Mouse (Mus musculus): ENCODE measurements at regions not wholly inside any gene's neighbourhood (a gene's known extent, or its start where the extent isn't known, plus 50 kb on each side); places are given as distances from the start of the nearest gene placed in this dataset.

- Histone ChIP-seq H3K36me3 (ENCODE audit: control insufficient read depth, insufficient read depth) (no peaks in the 10 kb centered on the region), H3K4me2 (ENCODE audit: low read length) (no peak overlapping the region), H3K27ac (ENCODE audit: low read length) (no peak overlapping the region), H3K9me3 (ENCODE audit: control insufficient read depth, low read length) (no peaks in the 10 kb centered on the region), H3K27me3 (replicated peaks; ENCODE audit: control insufficient read depth, insufficient read depth, low read length) (no peaks in the 10 kb centered on the region), H3K9ac (replicated peaks; ENCODE audit: low read depth, low read length) (no peak overlapping the region), H3K4me3 (replicated peaks; ENCODE audit: low read length) (no peak overlapping the region), H3K4me1 (replicated peaks; ENCODE audit: control insufficient read depth, insufficient read depth, low read length) (peaks cover 4% of the 10 kb centered on the region)
- no peak for ATAC-seq
- WGBS, result 32% methylated on average over 12 of the region's 12 CpGs
Measured at GRCm38 (mm10) chr7:40680567-40680966, 217.6 kb upstream of the Vstm2b start.

GRCm38 (mm10) chr7:40680993-40681392 lies 217.1 kb upstream of the Vstm2b start:
- Histone ChIP-seq H3K4me1 (replicated peaks; ENCODE audit: control insufficient read depth, insufficient read depth, low read length) (peaks cover 4% of the 10 kb centered on the region), H3K9ac (replicated peaks; ENCODE audit: low read depth, low read length) (no peak overlapping the region), H3K36me3 (ENCODE audit: control insufficient read depth, insufficient read depth) (no peaks in the 10 kb centered on the region), H3K9me3 (ENCODE audit: control insufficient read depth, low read length) (no peaks in the 10 kb centered on the region), H3K27ac (ENCODE audit: low read length) (no peak overlapping the region), H3K27me3 (replicated peaks; ENCODE audit: control insufficient read depth, insufficient read depth, low read length) (no peaks in the 10 kb centered on the region), H3K4me3 (replicated peaks; ENCODE audit: low read length) (no peak overlapping the region), H3K4me2 (ENCODE audit: low read length) (no peak overlapping the region)
- peak; percentile 36; the same call in 1 of the 2 replicates for ATAC-seq
- 21% methylated on average over 6 of the region's 6 CpGs for WGBS

GRCm38 (mm10) chr7:40683176-40683575 lies 215.0 kb upstream of the Vstm2b start:
- Histone ChIP-seq H3K4me1 (replicated peaks; ENCODE audit: control insufficient read depth, insufficient read depth, low read length) (peaks cover 4% of the 10 kb centered on the region), H3K9ac (replicated peaks; ENCODE audit: low read depth, low read length) (no peak overlapping the region), H3K27ac (ENCODE audit: low read length) (no peak overlapping the region), H3K4me3 (replicated peaks; ENCODE audit: low read length) (no peak overlapping the region), H3K4me2 (ENCODE audit: low read length) (no peak overlapping the region), H3K27me3 (replicated peaks; ENCODE audit: control insufficient read depth, insufficient read depth, low read length) (no peaks in the 10 kb centered on the region), H3K36me3 (ENCODE audit: control insufficient read depth, insufficient read depth) (no peaks in the 10 kb centered on the region), H3K9me3 (ENCODE audit: control insufficient read depth, low read length) (no peaks in the 10 kb centered on the region)
- WGBS, result 55% methylated on average over 1 of the region's 1 CpGs
- no peak for ATAC-seq

GRCm38 (mm10) chr7:40683641-40684040 lies 214.5 kb upstream of the Vstm2b start:
- Histone ChIP-seq H3K36me3 (ENCODE audit: control insufficient read depth, insufficient read depth) (no peaks in the 10 kb centered on the region), H3K4me1 (replicated peaks; ENCODE audit: control insufficient read depth, insufficient read depth, low read length) (peaks cover 4% of the 10 kb centered on the region), H3K9me3 (ENCODE audit: control insufficient read depth, low read length) (no peaks in the 10 kb centered on the region), H3K4me3 (replicated peaks; ENCODE audit: low read length) (no peak overlapping the region), H3K27ac (ENCODE audit: low read length) (no peak overlapping the region), H3K4me2 (ENCODE audit: low read length) (no peak overlapping the region), H3K27me3 (replicated peaks; ENCODE audit: control insufficient read depth, insufficient read depth, low read length) (no peaks in the 10 kb centered on the region), H3K9ac (replicated peaks; ENCODE audit: low read depth, low read length) (no peak overlapping the region)
- WGBS, result 49% methylated on average over 3 of the region's 3 CpGs
- no peak for ATAC-seq

GRCm38 (mm10) chr7:40687005-40687404 lies 211.1 kb upstream of the Vstm2b start:
- H3K36me3 ChIP-seq (ENCODE audit: control insufficient read depth, insufficient read depth), result no peaks in the 10 kb centered on the region
- no peaks in the 10 kb centered on the region for H3K27me3 ChIP-seq (replicated peaks; ENCODE audit: control insufficient read depth, insufficient read depth, low read length)
- H3K9me3 ChIP-seq (ENCODE audit: control insufficient read depth, low read length), result no peaks in the 10 kb centered on the region
- no peak overlapping the region for H3K27ac ChIP-seq (ENCODE audit: low read length)
- no peak overlapping the region for H3K4me2 ChIP-seq (ENCODE audit: low read length)
- no peak overlapping the region for H3K9ac ChIP-seq (replicated peaks; ENCODE audit: low read depth, low read length)
- ATAC-seq, result no peak
- H3K4me1 ChIP-seq (replicated peaks; ENCODE audit: control insufficient read depth, insufficient read depth, low read length), result no peaks in the 10 kb centered on the region
- H3K4me3 ChIP-seq (replicated peaks; ENCODE audit: low read length), result no peak overlapping the region
- 96% methylated on average over 3 of the region's 3 CpGs for WGBS

GRCm38 (mm10) chr7:40688546-40688945 lies 209.6 kb upstream of the Vstm2b start:
- H3K9ac ChIP-seq (replicated peaks; ENCODE audit: low read depth, low read length), result no peak overlapping the region
- H3K36me3 ChIP-seq (ENCODE audit: control insufficient read depth, insufficient read depth), result no peaks in the 10 kb centered on the region
- H3K4me3 ChIP-seq (replicated peaks; ENCODE audit: low read length), result no peak overlapping the region
- H3K4me2 ChIP-seq (ENCODE audit: low read length), result no peak overlapping the region
- no peaks in the 10 kb centered on the region for H3K27me3 ChIP-seq (replicated peaks; ENCODE audit: control insufficient read depth, insufficient read depth, low read length)
- WGBS, result 88% methylated on average over 4 of the region's 4 CpGs
- H3K9me3 ChIP-seq (ENCODE audit: control insufficient read depth, low read length), result no peaks in the 10 kb centered on the region
- H3K4me1 ChIP-seq (replicated peaks; ENCODE audit: control insufficient read depth, insufficient read depth, low read length), result no peaks in the 10 kb centered on the region
- no peak overlapping the region for H3K27ac ChIP-seq (ENCODE audit: low read length)
- ATAC-seq, result no peak

- WGBS, result 35% methylated on average over 5 of the region's 5 CpGs
- Histone ChIP-seq H3K27ac (ENCODE audit: low read length) (no peak overlapping the region), H3K9ac (replicated peaks; ENCODE audit: low read depth, low read length) (no peak overlapping the region), H3K27me3 (replicated peaks; ENCODE audit: control insufficient read depth, insufficient read depth, low read length) (no peaks in the 10 kb centered on the region), H3K4me1 (replicated peaks; ENCODE audit: control insufficient read depth, insufficient read depth, low read length) (no peaks in the 10 kb centered on the region), H3K36me3 (ENCODE audit: control insufficient read depth, insufficient read depth) (no peaks in the 10 kb centered on the region), H3K4me3 (replicated peaks; ENCODE audit: low read length) (no peak overlapping the region), H3K4me2 (ENCODE audit: low read length) (no peak overlapping the region), H3K9me3 (ENCODE audit: control insufficient read depth, low read length) (no peaks in the 10 kb centered on the region)
- peak; percentile 55 for ATAC-seq
Measured at GRCm38 (mm10) chr7:40693755-40694154, 204.4 kb upstream of the Vstm2b start.

GRCm38 (mm10) chr7:40697551-40697950 lies 200.6 kb upstream of the Vstm2b start:
- Histone ChIP-seq H3K36me3 (ENCODE audit: control insufficient read depth, insufficient read depth) (no peaks in the 10 kb centered on the region), H3K9me3 (ENCODE audit: control insufficient read depth, low read length) (no peaks in the 10 kb centered on the region), H3K27me3 (replicated peaks; ENCODE audit: control insufficient read depth, insufficient read depth, low read length) (no peaks in the 10 kb centered on the region), H3K27ac (ENCODE audit: low read length) (no peak overlapping the region), H3K9ac (replicated peaks; ENCODE audit: low read depth, low read length) (no peak overlapping the region), H3K4me2 (ENCODE audit: low read length) (no peak overlapping the region), H3K4me1 (replicated peaks; ENCODE audit: control insufficient read depth, insufficient read depth, low read length) (no peaks in the 10 kb centered on the region), H3K4me3 (replicated peaks; ENCODE audit: low read length) (no peak overlapping the region)
- 75% methylated on average over 8 of the region's 8 CpGs for WGBS
- ATAC-seq, result no peak

GRCm38 (mm10) chr7:40698309-40698708 lies 199.8 kb upstream of the Vstm2b start:
- no peak for ATAC-seq
- Histone ChIP-seq H3K4me2 (ENCODE audit: low read length) (no peak overlapping the region), H3K27me3 (replicated peaks; ENCODE audit: control insufficient read depth, insufficient read depth, low read length) (no peaks in the 10 kb centered on the region), H3K9ac (replicated peaks; ENCODE audit: low read depth, low read length) (no peak overlapping the region), H3K36me3 (ENCODE audit: control insufficient read depth, insufficient read depth) (no peaks in the 10 kb centered on the region), H3K4me3 (replicated peaks; ENCODE audit: low read length) (no peak overlapping the region), H3K4me1 (replicated peaks; ENCODE audit: control insufficient read depth, insufficient read depth, low read length) (no peaks in the 10 kb centered on the region), H3K27ac (ENCODE audit: low read length) (no peak overlapping the region), H3K9me3 (ENCODE audit: control insufficient read depth, low read length) (no peaks in the 10 kb centered on the region)
- WGBS, result 71% methylated on average over 3 of the region's 3 CpGs

GRCm38 (mm10) chr7:40699633-40700032 lies 198.5 kb upstream of the Vstm2b start:
- WGBS, result 71% methylated on average over 1 of the region's 1 CpGs
- Histone ChIP-seq H3K36me3 (ENCODE audit: control insufficient read depth, insufficient read depth) (no peaks in the 10 kb centered on the region), H3K4me1 (replicated peaks; ENCODE audit: control insufficient read depth, insufficient read depth, low read length) (no peaks in the 10 kb centered on the region), H3K9ac (replicated peaks; ENCODE audit: low read depth, low read length) (no peak overlapping the region), H3K4me3 (replicated peaks; ENCODE audit: low read length) (no peak overlapping the region), H3K27ac (ENCODE audit: low read length) (no peak overlapping the region), H3K4me2 (ENCODE audit: low read length) (no peak overlapping the region), H3K9me3 (ENCODE audit: control insufficient read depth, low read length) (no peaks in the 10 kb centered on the region), H3K27me3 (replicated peaks; ENCODE audit: control insufficient read depth, insufficient read depth, low read length) (no peaks in the 10 kb centered on the region)
- peak; percentile 84 for ATAC-seq

Data from forebrain, embryonic 16.5 days (tissue).